Mouse (Mus musculus) MEL (cell line): Measurements from ENCODE around the gene Nr6a1. TPM values are rescaled to one million over a fixed set of nuclear protein-coding genes. Genes with fewer than 3 reads are reported as not detected.

Experiments used
- DNase-seq: peaks from one replicate; pipeline ENCODE4 v3.0.0; 2011; ENCODE audit warnings: low read depth, low spot score
- H3K27ac ChIP-seq: 2 replicates; pipeline ENCODE4 v1.5.1; 2012; ENCODE audit warnings: low read depth, mild to moderate bottlenecking, control low read depth, low read length, moderate library complexity; ENCODE audit not compliant: control insufficient read depth
- H3K27me3 ChIP-seq, 2 experiments: fragments of 150-350 bp in 1 of 2; sonication (generic) in 1 of 2; 2 replicates each; pipeline ENCODE4 v1.6.1; 2012; ENCODE audit warnings: low read length in 2 of 2, mild to moderate bottlenecking in 2 of 2, improper control_type of control experiment in 1 of 2, moderate library complexity in 1 of 2; ENCODE audit not compliant: insufficient read depth in 2 of 2, control insufficient read depth in 1 of 2
- H3K36me3 ChIP-seq, 2 experiments: 2 replicates each; pipeline ENCODE4 v1.6.1; 2012 to 2014; ENCODE audit warnings: low read length in 2 of 2, improper control_type of control experiment in 1 of 2, inconsistent platforms in 1 of 2, mild to moderate bottlenecking in 1 of 2; ENCODE audit not compliant: insufficient read depth in 2 of 2, control insufficient read depth in 1 of 2
- H3K4me1 ChIP-seq, 2 experiments: fragments of 150-350 bp in 1 of 2; sonication (generic) in 1 of 2; 2 replicates each; pipeline ENCODE4 v1.6.1; 2012; ENCODE audit warnings: low read length in 2 of 2, improper control_type of control experiment in 1 of 2, mild to moderate bottlenecking in 1 of 2; ENCODE audit not compliant: insufficient read depth in 2 of 2, control insufficient read depth in 1 of 2
- H3K4me3 ChIP-seq, 2 experiments: fragments of 150-350 bp in 1 of 2; sonication (generic) in 1 of 2; 2 replicates each; pipeline ENCODE4 v1.5.1; 2012; ENCODE audit warnings: low read depth in 2 of 2, low read length in 2 of 2, mild to moderate bottlenecking in 2 of 2, moderate library complexity in 2 of 2, control low read depth in 1 of 2, improper control_type of control experiment in 1 of 2; ENCODE audit not compliant: control insufficient read depth in 1 of 2, insufficient read depth in 1 of 2
- H3K79me2 ChIP-seq: 2 replicates; pipeline ENCODE4 v1.6.1; 2012; ENCODE audit warnings: mild to moderate bottlenecking, low read length, moderate library complexity; ENCODE audit not compliant: control insufficient read depth, poor library complexity, insufficient read depth
- H3K9ac ChIP-seq: 2 replicates; pipeline ENCODE4 v1.6.1; 2012; ENCODE audit warnings: low read depth, mild to moderate bottlenecking, control low read depth, low read length, moderate library complexity; ENCODE audit not compliant: control insufficient read depth, poor library complexity, severe bottlenecking
- H3K9me3 ChIP-seq: fragments of 150-350 bp; sonication (generic); replicated peaks from 2 replicates; pipeline ENCODE4 v1.6.1; 2012; ENCODE audit warnings: mild to moderate bottlenecking, low read length, improper control_type of control experiment, moderate library complexity; ENCODE audit not compliant: insufficient read depth
- BHLHE40 ChIP-seq: IDR thresholded peaks from 2 replicates; pipeline ENCODE4 v1.6.1; 2012; ENCODE audit warnings: low read depth, mild to moderate bottlenecking, inconsistent platforms, low read length, improper control_type of control experiment, borderline replicate concordance
- E2F4 ChIP-seq: IDR thresholded peaks from 2 replicates; pipeline ENCODE4 v1.6.1; 2011; ENCODE audit warnings: low read depth, low read length, improper control_type of control experiment, borderline replicate concordance
- ELF1 ChIP-seq: IDR thresholded peaks from 2 replicates; pipeline ENCODE4 v1.6.1; 2014; ENCODE audit warnings: low read depth, mild to moderate bottlenecking, inconsistent platforms, low read length, improper control_type of control experiment, moderate library complexity
- ETS1 ChIP-seq: IDR thresholded peaks from 2 replicates; pipeline ENCODE4 v1.6.1; 2012; ENCODE audit warnings: low read depth, mild to moderate bottlenecking, inconsistent platforms, low read length, improper control_type of control experiment, moderate library complexity
- GABPA ChIP-seq: IDR thresholded peaks from 2 replicates; pipeline ENCODE4 v1.6.1; 2012; ENCODE audit warnings: low read depth, mild to moderate bottlenecking, inconsistent platforms, low read length, improper control_type of control experiment, moderate library complexity
- GATA1 ChIP-seq: IDR thresholded peaks from 2 replicates; pipeline ENCODE4 v1.6.1; 2011; ENCODE audit warnings: low read depth, low read length, improper control_type of control experiment
- JUND ChIP-seq: IDR thresholded peaks from 2 replicates; pipeline ENCODE4 v1.6.1; 2011; ENCODE audit warnings: low read depth, mild to moderate bottlenecking, improper control_type of control experiment, low read length
- KAT2A ChIP-seq: conservative IDR thresholded peaks from 2 replicates; pipeline ENCODE4 v1.6.1; 2012; ENCODE audit warnings: low read depth, low read length, improper control_type of control experiment, inconsistent platforms
- MAZ ChIP-seq: IDR thresholded peaks from 2 replicates; pipeline ENCODE4 v1.6.1; 2012; ENCODE audit warnings: low read depth, mild to moderate bottlenecking, inconsistent platforms, low read length, improper control_type of control experiment
- MEF2A ChIP-seq: IDR thresholded peaks from 2 replicates; pipeline ENCODE4 v1.6.1; 2014; ENCODE audit warnings: low read depth, mild to moderate bottlenecking, inconsistent platforms, low read length, improper control_type of control experiment; ENCODE audit not compliant: poor library complexity, insufficient replicate concordance, severe bottlenecking; ENCODE audit errors: extremely low read depth
- MYB ChIP-seq: IDR thresholded peaks from 2 replicates; pipeline ENCODE4 v1.6.1; 2011; ENCODE audit warnings: mild to moderate bottlenecking, low read depth, low read length, improper control_type of control experiment
- MYC ChIP-seq: IDR thresholded peaks from 2 replicates; pipeline ENCODE4 v1.6.1; 2011; ENCODE audit warnings: low read depth, mild to moderate bottlenecking, low read length, improper control_type of control experiment, moderate library complexity
- POLR2A ChIP-seq, 2 experiments: IDR thresholded peaks; 2 replicates each; pipeline ENCODE4 v1.6.1; 2011 to 2012; ENCODE audit warnings: low read length in 2 of 2, mild to moderate bottlenecking in 2 of 2, control low read depth in 1 of 2, improper control_type of control experiment in 1 of 2, low read depth in 1 of 2, moderate library complexity in 1 of 2; ENCODE audit not compliant: control insufficient read depth in 1 of 2, insufficient read depth in 1 of 2, poor library complexity in 1 of 2
- POLR2AphosphoS2 ChIP-seq: IDR thresholded peaks from 2 replicates; pipeline ENCODE4 v1.6.1; 2011; ENCODE audit warnings: low read length, improper control_type of control experiment
- RAD21 ChIP-seq: IDR thresholded peaks from 2 replicates; pipeline ENCODE4 v1.6.1; 2011; ENCODE audit warnings: mild to moderate bottlenecking, low read depth, low read length, improper control_type of control experiment
- SIN3A ChIP-seq: IDR thresholded peaks from 2 replicates; pipeline ENCODE4 v1.6.1; 2012; ENCODE audit warnings: low read length, improper control_type of control experiment, inconsistent platforms
- USF1 ChIP-seq: IDR thresholded peaks from 2 replicates; pipeline ENCODE4 v1.6.1; 2014; ENCODE audit warnings: low read depth, mild to moderate bottlenecking, inconsistent platforms, low read length, improper control_type of control experiment, moderate library complexity
- ZKSCAN1 ChIP-seq: IDR thresholded peaks from 2 replicates; pipeline ENCODE4 v1.6.1; 2012; ENCODE audit warnings: low read depth, mild to moderate bottlenecking, inconsistent platforms, low read length, improper control_type of control experiment, moderate library complexity
- ZMIZ1 ChIP-seq: IDR thresholded peaks from 2 replicates; pipeline ENCODE4 v1.6.1; 2012; ENCODE audit warnings: low read depth, mild to moderate bottlenecking, inconsistent platforms, low read length, improper control_type of control experiment, moderate library complexity
- polyA plus RNA-seq, 2 experiments: library from polyadenylated mRNA; stranded (reverse) in 1 of 2; unstranded in 1 of 2; fragments of >175 nt in 1 of 2; fragments of >200 nt in 1 of 2; gene quantifications; 2 replicates each; pipeline versions ENCODE4 v1.2.1 to v1.2.4; 2012; ENCODE audit warnings: low replicate concordance in 2 of 2, low read depth in 1 of 2; ENCODE audit not compliant: insufficient read length in 2 of 2, insufficient read depth in 1 of 2, missing spikeins in 1 of 2
- total RNA-seq: library from RNA; depleted of rRNA; stranded (reverse); fragments of 300-350 nt; gene quantifications from 2 replicates; pipeline ENCODE4 v1.2.3, GENCODE M21; 2012

Gene Nr6a1
- total and polyA plus RNA-seq, 3 experiments: 5.0 to 22.8 (median 10.2) TPM

DNA sequence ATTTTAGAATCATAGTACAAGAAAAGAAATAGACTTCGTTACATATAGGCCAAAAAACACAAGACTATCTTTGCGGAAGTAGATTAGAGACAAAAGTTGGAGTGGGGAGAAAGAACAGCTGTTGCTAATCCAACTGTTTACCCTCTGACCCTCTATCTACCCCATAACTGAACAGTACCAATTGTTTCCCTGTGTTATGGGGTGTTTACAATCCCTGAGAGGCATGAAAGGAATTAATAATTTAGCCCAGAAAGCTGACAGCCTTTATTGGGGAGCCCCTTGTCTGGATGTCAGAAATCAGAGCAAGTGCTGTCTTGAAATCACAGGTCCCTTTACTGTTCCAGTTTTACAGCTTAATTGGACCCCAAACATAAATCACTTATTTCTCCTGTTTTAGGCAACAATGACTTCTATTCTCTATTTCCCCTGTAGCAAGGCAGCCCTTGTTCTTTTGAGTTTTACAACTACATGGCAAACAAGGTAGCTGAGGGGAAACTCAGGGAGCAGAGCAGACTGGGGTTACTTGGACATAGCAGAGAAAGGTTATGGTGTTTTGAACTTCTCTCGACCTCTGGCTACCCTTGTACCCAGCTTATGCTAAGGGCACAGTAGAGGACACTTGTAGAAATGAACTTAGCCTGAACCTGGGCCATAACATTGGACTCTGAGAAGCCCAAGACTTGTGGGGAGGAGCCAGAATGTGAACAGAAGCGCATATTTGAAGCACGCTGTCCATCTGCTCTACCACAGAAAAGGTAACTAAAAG lies 46.4 kb downstream of the Nr6a1 start:
- no peak for DNase-seq
- Histone ChIP-seq H3K4me3 (no peak overlapping the region), H3K9me3 (no peaks in the 10 kb centered on the region), H3K36me3 (no peaks in the 10 kb centered on the region), H3K27me3 (no peaks in the 10 kb centered on the region), H3K9ac (no peak overlapping the region), H3K27ac (no peak overlapping the region), H3K4me1 (no peaks in the 10 kb centered on the region), H3K79me2 (no peaks in the 10 kb centered on the region)
- TF ChIP-seq JUND (no peak), KAT2A (no peak), MYB (no peak), POLR2A (IDR thresholded peaks at IDR 0.05; ENCODE audit: control insufficient read depth in 1 of 2, insufficient read depth in 1 of 2, low read depth in 1 of 2, low read length in 2 of 2, poor library complexity in 1 of 2) (no peak), ZMIZ1 (no peak), MAZ (no peak), ETS1 (no peak), GABPA (no peak)

DNA sequence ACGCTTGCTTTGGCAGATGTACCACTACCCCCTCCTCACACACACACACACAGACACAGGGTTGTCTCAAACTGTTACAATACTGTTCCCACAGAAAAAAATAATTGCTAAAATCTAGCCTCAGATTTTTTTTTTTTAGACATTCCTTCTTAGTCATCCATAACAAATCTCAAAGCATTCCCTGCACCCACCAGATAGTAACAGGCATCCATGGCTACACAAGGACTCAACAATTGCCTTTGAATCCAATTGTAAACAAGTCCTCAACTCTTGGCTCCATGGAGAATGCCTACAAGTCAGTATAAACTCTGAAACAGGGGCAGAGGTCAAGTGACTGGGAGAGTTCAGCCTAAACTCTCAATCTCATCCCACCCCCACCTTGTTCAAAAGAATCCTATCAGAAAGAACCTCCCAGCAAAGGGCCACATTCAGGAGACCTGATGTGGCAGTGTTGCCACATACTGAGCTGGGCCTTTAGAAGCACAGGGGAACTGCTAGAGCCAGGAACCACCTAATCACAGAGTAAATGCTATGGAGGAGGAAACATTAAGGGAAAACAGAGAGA lies 52.9 kb downstream of the Nr6a1 start:
- DNase-seq: no peak
- Histone ChIP-seq H3K79me2 (no peaks in the 10 kb centered on the region), H3K4me1 (no peaks in the 10 kb centered on the region; a peak in 1 of 4 replicates), H3K4me3 (no peak overlapping the region), H3K27ac (no peak overlapping the region), H3K36me3 (no peaks in the 10 kb centered on the region), H3K27me3 (no peaks in the 10 kb centered on the region), H3K9me3 (no peaks in the 10 kb centered on the region), H3K9ac (no peak overlapping the region)
- TF ChIP-seq POLR2A (IDR thresholded peaks at IDR 0.05; ENCODE audit: control insufficient read depth in 1 of 2, insufficient read depth in 1 of 2, low read depth in 1 of 2, low read length in 2 of 2, poor library complexity in 1 of 2) (no peak), ELF1 (no peak), JUND (no peak), GATA1 (no peak), BHLHE40 (no peak), RAD21 (no peak), E2F4 (no peak), ZKSCAN1 (no peak), USF1 (no peak), SIN3A (no peak), GABPA (no peak), POLR2AphosphoS2 (no peak), MYC (no peak), MEF2A (no peak)
